Comparison of ENCODE assay signal across 19 mouse cellular contexts in the genomic region with DNA sequence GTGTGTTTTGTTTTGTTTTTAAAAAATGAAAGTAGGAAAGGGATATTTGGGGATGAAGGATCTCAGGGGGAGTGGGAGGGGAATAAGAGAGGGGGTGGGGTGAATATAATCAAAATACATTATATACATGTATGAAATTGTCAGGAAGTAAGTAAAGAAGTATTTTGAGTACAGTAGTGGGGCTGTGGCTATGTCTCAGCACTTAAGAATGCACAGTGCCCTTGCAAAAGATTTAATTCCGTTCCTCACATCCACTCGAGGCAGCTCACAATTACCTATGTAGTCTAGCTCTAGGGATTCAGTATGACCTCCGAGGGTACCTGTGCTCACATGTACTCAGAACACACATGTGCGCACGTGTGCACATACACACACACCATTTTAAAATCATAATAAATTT.
"Had no signal": no experiment of that assay in that cellular context is flagged by ENCODE, and none has a peak within 500 bp of the region (broad histone marks: within the 10 kb centered on the region; RNA-seq: fewer than 3 reads in every experiment).

No protein-coding gene starts in this region.

- H3K4me2 ChIP-seq: heart, embryonic 12.5 days; hindbrain, embryonic 15.5 days; limb, embryonic 13.5 days; limb, embryonic 15.5 days; liver, embryonic 12.5 days had no signal

- H3K4me3 ChIP-seq: heart, embryonic 12.5 days; hindbrain, embryonic 15.5 days; layer of hippocampus, adult 2 months; limb, embryonic 13.5 days; limb, embryonic 15.5 days; liver, embryonic 12.5 days had no signal

- H3K27me3 ChIP-seq: heart, embryonic 12.5 days; hindbrain, embryonic 15.5 days; limb, embryonic 13.5 days; limb, embryonic 15.5 days; liver, embryonic 12.5 days had no signal

- H3K9ac ChIP-seq: forebrain, postnatal 0 days; heart, embryonic 12.5 days; hindbrain, embryonic 15.5 days; limb, embryonic 13.5 days; limb, embryonic 15.5 days; liver, embryonic 12.5 days; liver, embryonic 14.5 days had no signal

- H3K27ac ChIP-seq: hindbrain, embryonic 15.5 days; hindbrain, postnatal 0 days; layer of hippocampus, adult 2 months; limb, embryonic 13.5 days; limb, embryonic 15.5 days; liver, embryonic 12.5 days; liver, embryonic 14.5 days had no signal

- DNase-seq: forebrain, postnatal 0 days; gastrocnemius, postnatal 14 days; gastrocnemius, postnatal 36 days; heart, adult 18-20 months; heart, postnatal 14 days; heart, postnatal 36 days; kidney, adult 18-20 months; layer of hippocampus, adult 9-11 months; layer of hippocampus, postnatal 36 days; left cerebral cortex, postnatal 4 days had no signal

- ATAC-seq: forebrain, postnatal 0 days; hindbrain, postnatal 0 days; intestine, embryonic 16.5 days; liver, embryonic 12.5 days had no signal

- H3K9me3 ChIP-seq: heart, embryonic 12.5 days; hindbrain, embryonic 15.5 days; limb, embryonic 13.5 days; limb, embryonic 15.5 days; liver, embryonic 12.5 days had no signal

- H3K4me1 ChIP-seq: heart, embryonic 12.5 days; hindbrain, embryonic 15.5 days; limb, embryonic 13.5 days; limb, embryonic 15.5 days; liver, embryonic 12.5 days had no signal

- H3K36me3 ChIP-seq: heart, embryonic 12.5 days; hindbrain, embryonic 15.5 days; limb, embryonic 13.5 days; limb, embryonic 15.5 days; liver, embryonic 12.5 days had no signal
